Mouse (Mus musculus): ENCODE measurements around the gene Cd99l2.

- TF ChIP-seq CTCF (IDR thresholded peaks at IDR 0.05; ENCODE audit: low read depth) (no peak), EP300 (IDR thresholded peaks at IDR 0.05; ENCODE audit: low read depth) (no peak)
Observed at GRCm38 (mm10) chrX:71528150-71528549, 35.5 kb upstream of the Cd99l2 start.
